In the genomic region with DNA sequence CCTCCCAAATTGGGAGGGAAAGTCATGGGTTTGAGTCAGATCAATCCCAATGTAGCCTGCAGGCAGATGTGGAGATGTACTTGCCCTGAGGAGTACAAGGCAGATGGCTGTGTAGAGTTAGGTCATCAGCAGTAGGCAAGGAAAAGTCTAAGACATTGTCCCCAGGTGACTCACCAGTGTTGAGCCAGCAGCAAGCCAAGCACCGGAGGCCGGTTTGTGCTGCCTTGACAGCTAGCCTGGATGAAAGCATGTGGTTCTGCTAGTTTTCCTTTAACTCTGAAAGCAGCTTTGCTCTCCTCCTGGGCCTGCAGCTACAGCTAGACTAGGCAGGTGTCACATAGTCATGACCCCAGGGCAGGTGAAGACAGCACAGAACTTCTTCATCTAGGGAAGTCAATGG, we compare ENCODE assay signal across 16 mouse cellular contexts. TPM values are rescaled to one million over a fixed set of nuclear protein-coding genes. Genes with fewer than 3 reads are reported as not detected.
A peak's percentile ranks its signal among the peaks of the same experiment; 100 is the strongest.
DNase-seq lines count a peak whose midpoint lies in the region; ATAC-seq and TF ChIP-seq lines count a peak whose summit lies in the region.
"Had no signal": no experiment of that assay in that cellular context is flagged by ENCODE, and none has a peak within 500 bp of the region (broad histone marks: within the 10 kb centered on the region; RNA-seq: fewer than 3 reads in every experiment).

No protein-coding gene starts in this region.

- no peak overlapping the region for H3K4me2 ChIP-seq in lung, postnatal 0 days (replicated peaks; ENCODE audit: low read depth, low read length)
- no peak overlapping the region for H3K4me2 ChIP-seq in midbrain, postnatal 0 days (ENCODE audit: low read depth, low read length, poor library complexity, severe bottlenecking)
- no peak overlapping the region for H3K4me2 ChIP-seq in forebrain, embryonic 11.5 days (ENCODE audit: low read depth, low read length, severe bottlenecking)
- H3K4me2 ChIP-seq: liver, embryonic 11.5 days; midbrain, embryonic 15.5 days; neural tube, embryonic 13.5 days had no signal

- 36% methylated on average over 2 of the region's 2 CpGs for WGBS in lung, postnatal 0 days
- 92% methylated on average over 2 of the region's 2 CpGs for whole genome bisulfite sequencing in midbrain, postnatal 0 days
- WGBS in forebrain, embryonic 11.5 days: 94% methylated on average over 2 of the region's 2 CpGs

- peak; percentile 32 for DNase-seq in lung, postnatal 0 days (ENCODE audit: low spot score)
- no peak for DNase-seq in lung, postnatal 10 days
- peak; percentile 71 for DNase-seq in kidney, adult 9 months
- DNase-seq in lung, postnatal 36 days: peak; percentile 45
- no peak for DNase-seq in midbrain, postnatal 0 days (ENCODE audit: low spot score)
- DNase-seq in forebrain, embryonic 11.5 days (ENCODE audit: low spot score): no peak
- DNase-seq: forebrain, postnatal 0 days; gastrocnemius, postnatal 14 days; layer of hippocampus, adult 9-11 months had no signal

- H3K4me1 ChIP-seq in lung, postnatal 0 days (ENCODE audit: insufficient read depth, low read depth, low read length): no peaks in the 10 kb centered on the region; the same call in 1 of the 2 replicates
- H3K4me1 ChIP-seq in midbrain, postnatal 0 days (ENCODE audit: insufficient read depth, low read length): no peaks in the 10 kb centered on the region
- H3K4me1 ChIP-seq in forebrain, embryonic 11.5 days (replicated peaks; ENCODE audit: control insufficient read depth, insufficient read depth, low read length): no peaks in the 10 kb centered on the region
- H3K4me1 ChIP-seq: midbrain, embryonic 15.5 days; neural tube, embryonic 13.5 days had no signal

- no peaks in the 10 kb centered on the region for H3K36me3 ChIP-seq in lung, postnatal 0 days (ENCODE audit: insufficient read depth, low read length)
- H3K36me3 ChIP-seq in midbrain, postnatal 0 days (ENCODE audit: insufficient read depth, low read length): no peaks in the 10 kb centered on the region
- no peaks in the 10 kb centered on the region for H3K36me3 ChIP-seq in forebrain, embryonic 11.5 days (ENCODE audit: control insufficient read depth, insufficient read depth, low read length)
- H3K36me3 ChIP-seq: G1E; heart, embryonic 10.5 days; midbrain, embryonic 15.5 days; neural tube, embryonic 13.5 days had no signal

- peak; percentile 61 for ATAC-seq in lung, postnatal 0 days
- ATAC-seq in midbrain, postnatal 0 days (ENCODE audit: low FRiP score): no peak; the same call in 1 of the 2 replicates
- ATAC-seq in forebrain, embryonic 11.5 days (replicated peaks; ENCODE audit: low FRiP score): no peak
- no peak for ATAC-seq in monocyte, adult 5-6 weeks (replicated peaks; ENCODE audit: insufficient number of reproducible peaks, low FRiP score, low TSS enrichment, poor library complexity, severe bottlenecking)
- ATAC-seq: forebrain, postnatal 0 days; hindbrain, embryonic 16.5 days; midbrain, embryonic 15.5 days had no signal

- no peak overlapping the region for H3K9ac ChIP-seq in lung, postnatal 0 days (replicated peaks; ENCODE audit: low read depth)
- H3K9ac ChIP-seq in midbrain, postnatal 0 days (replicated peaks; ENCODE audit: low read length, poor library complexity, severe bottlenecking): no peak overlapping the region
- no peak overlapping the region for H3K9ac ChIP-seq in forebrain, embryonic 11.5 days (ENCODE audit: low read length)
- H3K9ac ChIP-seq: forebrain, postnatal 0 days; midbrain, embryonic 15.5 days; neural tube, embryonic 13.5 days had no signal

- no peak overlapping the region for H3K27ac ChIP-seq in lung, postnatal 0 days (ENCODE audit: low read length)
- no peak overlapping the region for H3K27ac ChIP-seq in midbrain, postnatal 0 days (ENCODE audit: low read depth, low read length)
- no peak overlapping the region for H3K27ac ChIP-seq in forebrain, embryonic 11.5 days (ENCODE audit: low read depth, low read length)
- H3K27ac ChIP-seq: heart, embryonic 10.5 days; midbrain, embryonic 15.5 days; neural tube, embryonic 13.5 days had no signal

- no peak for TF ChIP-seq CTCF in lung, postnatal 0 days (IDR thresholded peaks at IDR 0.05)
- TF ChIP-seq CTCF in midbrain, postnatal 0 days (IDR thresholded peaks at IDR 0.05): no peak

- H3K9me3 ChIP-seq in lung, postnatal 0 days (ENCODE audit: low read length): no peaks in the 10 kb centered on the region
- no peaks in the 10 kb centered on the region for H3K9me3 ChIP-seq in midbrain, postnatal 0 days (ENCODE audit: low read length)
- H3K9me3 ChIP-seq in forebrain, embryonic 11.5 days (ENCODE audit: control insufficient read depth, low read length): no peaks in the 10 kb centered on the region
- H3K9me3 ChIP-seq: G1E; heart, embryonic 10.5 days; midbrain, embryonic 15.5 days; neural tube, embryonic 13.5 days had no signal

- H3K27me3 ChIP-seq in lung, postnatal 0 days (replicated peaks; ENCODE audit: insufficient read depth, low read length): no peaks in the 10 kb centered on the region
- H3K27me3 ChIP-seq in midbrain, postnatal 0 days (ENCODE audit: insufficient read depth, low read length): no peaks in the 10 kb centered on the region
- no peaks in the 10 kb centered on the region for H3K27me3 ChIP-seq in forebrain, embryonic 11.5 days (ENCODE audit: control insufficient read depth, insufficient read depth, low read length)
- H3K27me3 ChIP-seq: midbrain, embryonic 15.5 days; neural tube, embryonic 13.5 days had no signal

- no peak for TF ChIP-seq EP300 in lung, postnatal 0 days (IDR thresholded peaks at IDR 0.05)

- no peak overlapping the region for H3K4me3 ChIP-seq in lung, postnatal 0 days (ENCODE audit: low read depth, low read length)
- H3K4me3 ChIP-seq in midbrain, postnatal 0 days (ENCODE audit: low read depth, low read length): no peak overlapping the region
- H3K4me3 ChIP-seq in forebrain, embryonic 11.5 days (ENCODE audit: low read depth, low read length): no peak overlapping the region
- H3K4me3 ChIP-seq: heart, embryonic 10.5 days; midbrain, embryonic 15.5 days; neural tube, embryonic 13.5 days had no signal

RNA-seq across cellular contexts. Expression of gene Met, which starts 43.2 kb away (rescaled TPM):
- polyA plus RNA-seq in lung, postnatal 0 days (2015; fragmentation: Nextera tagmentation; extraction: Ambion mirVana): 9.3 and 9.5 TPM in 2 replicates
- total RNA-seq in midbrain, postnatal 0 days (2014; rRNA removed): 3.0 and 3.2 TPM in 2 replicates
- polyA plus RNA-seq in midbrain, postnatal 0 days (2015; fragmentation: Nextera tagmentation; extraction: Ambion mirVana): 0.46 and 0.47 TPM in 2 replicates
- polyA plus RNA-seq in forebrain, embryonic 11.5 days (2014; fragmentation: Nextera tagmentation; extraction: Ambion mirVana): 0.92 and 1.1 TPM in 2 replicates
- total RNA-seq in monocyte, adult 5-6 weeks (2017): 1.0 to 1.6 TPM (median 1.2 TPM) in 3 replicates
- polyA plus RNA-seq: G1E had no signal

Comparison
In these comparisons a context has a peak if more than half of its experiments do, and no peak if none do; other contexts are left out.
1. DNase-seq: peak in lung, postnatal 0 days (single experiment), kidney, adult 9 months (single experiment) and lung, postnatal 36 days (single experiment); none in lung, postnatal 10 days (single experiment), midbrain, postnatal 0 days (single experiment) and forebrain, embryonic 11.5 days (single experiment).